Mouse (Mus musculus) liver, embryonic 13.5 days (tissue): ENCODE data around the gene Paqr8. TPM values are rescaled to one million over a fixed set of nuclear protein-coding genes. Genes with fewer than 3 reads are reported as not detected.
A peak's percentile ranks its signal among the peaks of the same experiment; 100 is the strongest.

Source experiments
- ATAC-seq: fragments of 200-750 bp; cut with Nextera tagmentation; 2 replicates; pipeline ENCODE4 v1.8.0; 2017; ENCODE audit warnings: low read depth, mild to moderate bottlenecking, moderate number of reproducible peaks, moderate library complexity
- DNase-seq: peaks from one replicate; pipeline ENCODE4 v3.0.0; 2022
- H3K27ac ChIP-seq: fragments of 300-500 bp; sonication (generic); 2 replicates; pipeline ENCODE4 v1.5.1; 2015; ENCODE audit warnings: moderate library complexity, mild to moderate bottlenecking, inconsistent platforms
- H3K27me3 ChIP-seq: fragments of 300-500 bp; sonication (generic); 2 replicates; pipeline ENCODE4 v1.6.1; 2015; ENCODE audit warnings: mild to moderate bottlenecking, inconsistent platforms
- H3K36me3 ChIP-seq: fragments of 300-500 bp; sonication (generic); 2 replicates; pipeline ENCODE4 v1.6.1; 2015; ENCODE audit warnings: mild to moderate bottlenecking, inconsistent platforms
- H3K4me1 ChIP-seq: fragments of 300-500 bp; sonication (generic); replicated peaks from 2 replicates; pipeline ENCODE4 v1.6.1; 2015; ENCODE audit warnings: inconsistent platforms
- H3K4me2 ChIP-seq: fragments of 300-500 bp; sonication (generic); 2 replicates; pipeline ENCODE4 v1.6.1; 2015; ENCODE audit warnings: inconsistent platforms, mild to moderate bottlenecking, moderate library complexity
- H3K4me3 ChIP-seq: fragments of 300-500 bp; sonication (generic); replicated peaks from 2 replicates; pipeline ENCODE4 v1.5.1; 2015; ENCODE audit warnings: mild to moderate bottlenecking, inconsistent platforms
- H3K9ac ChIP-seq: fragments of 300-500 bp; sonication (generic); 2 replicates; pipeline ENCODE4 v1.6.1; 2015; ENCODE audit warnings: mild to moderate bottlenecking, inconsistent platforms
- H3K9me3 ChIP-seq: fragments of 300-500 bp; sonication (generic); replicated peaks from 2 replicates; pipeline ENCODE4 v1.6.1; 2016; ENCODE audit warnings: inconsistent platforms
- WGBS: fragments of 180-500 bp; shearing (Covaris S2); methylation state at CpG from one replicate; pipeline ENCODE4 v1.1.7; 2015; ENCODE audit not compliant: insufficient replicate concordance; 5-methylcytosine and 5-hydroxymethylcytosine counted together
- polyA plus RNA-seq: library from polyadenylated mRNA; unstranded; fragments of >200 nt; fragmentation: Nextera tagmentation; extraction: Ambion mirVana; gene quantifications from 2 replicates; pipeline ENCODE4 v1.2.1, GENCODE M21; 2015

Gene Paqr8
- 0.44 and 0.48 TPM in 2 replicates for polyA plus RNA-seq

DNA sequence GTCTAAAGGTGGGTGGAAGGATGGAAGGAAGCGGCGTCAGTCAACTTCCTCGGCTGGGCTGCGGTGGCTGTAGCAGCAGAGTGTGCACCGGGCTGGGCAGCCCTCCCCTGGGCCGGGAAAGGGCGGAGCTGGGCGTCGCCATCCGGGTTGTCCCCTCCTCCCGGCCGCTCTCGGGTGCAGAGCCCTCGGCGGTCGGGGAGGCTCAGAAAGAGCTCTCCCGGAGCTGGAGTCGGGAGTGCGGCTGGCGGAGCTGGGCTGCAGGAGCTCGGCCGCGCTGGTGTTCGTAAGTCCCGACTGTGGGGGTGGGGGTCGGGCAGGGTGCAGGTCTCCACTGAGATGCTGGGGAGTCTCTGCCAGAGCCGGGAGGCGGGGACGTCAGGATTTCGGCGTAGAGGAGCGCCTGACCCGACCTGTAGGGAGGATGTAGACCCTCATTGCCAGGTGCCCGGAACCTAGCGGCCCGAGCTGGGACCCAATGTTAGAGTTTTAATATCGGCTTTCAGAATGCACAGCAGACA lies at the start of gene Paqr8:
Gene Paqr8 (plus strand): TSS at position 203 of the 518 bp plus-strand sequence.
- peaks cover 17% of the 10 kb centered on the region for H3K4me1 ChIP-seq
- DNase-seq: peak; percentile 61
- H3K4me2 ChIP-seq: peak within 1 kb of the TSS; percentile 87
- WGBS: under 1% methylated on average over 37 of the region's 37 CpGs
- peak; percentile 96 for ATAC-seq
- peak within 1 kb of the TSS; percentile 63 for H3K4me3 ChIP-seq
- no peaks in the 10 kb centered on the region for H3K9me3 ChIP-seq
- H3K27ac ChIP-seq: no peak within 1 kb of the TSS
- peaks cover 29% of the 10 kb centered on the region for H3K27me3 ChIP-seq
- peak within 1 kb of the TSS; percentile 56 for H3K9ac ChIP-seq
- no peaks in the 10 kb centered on the region for H3K36me3 ChIP-seq

DNA sequence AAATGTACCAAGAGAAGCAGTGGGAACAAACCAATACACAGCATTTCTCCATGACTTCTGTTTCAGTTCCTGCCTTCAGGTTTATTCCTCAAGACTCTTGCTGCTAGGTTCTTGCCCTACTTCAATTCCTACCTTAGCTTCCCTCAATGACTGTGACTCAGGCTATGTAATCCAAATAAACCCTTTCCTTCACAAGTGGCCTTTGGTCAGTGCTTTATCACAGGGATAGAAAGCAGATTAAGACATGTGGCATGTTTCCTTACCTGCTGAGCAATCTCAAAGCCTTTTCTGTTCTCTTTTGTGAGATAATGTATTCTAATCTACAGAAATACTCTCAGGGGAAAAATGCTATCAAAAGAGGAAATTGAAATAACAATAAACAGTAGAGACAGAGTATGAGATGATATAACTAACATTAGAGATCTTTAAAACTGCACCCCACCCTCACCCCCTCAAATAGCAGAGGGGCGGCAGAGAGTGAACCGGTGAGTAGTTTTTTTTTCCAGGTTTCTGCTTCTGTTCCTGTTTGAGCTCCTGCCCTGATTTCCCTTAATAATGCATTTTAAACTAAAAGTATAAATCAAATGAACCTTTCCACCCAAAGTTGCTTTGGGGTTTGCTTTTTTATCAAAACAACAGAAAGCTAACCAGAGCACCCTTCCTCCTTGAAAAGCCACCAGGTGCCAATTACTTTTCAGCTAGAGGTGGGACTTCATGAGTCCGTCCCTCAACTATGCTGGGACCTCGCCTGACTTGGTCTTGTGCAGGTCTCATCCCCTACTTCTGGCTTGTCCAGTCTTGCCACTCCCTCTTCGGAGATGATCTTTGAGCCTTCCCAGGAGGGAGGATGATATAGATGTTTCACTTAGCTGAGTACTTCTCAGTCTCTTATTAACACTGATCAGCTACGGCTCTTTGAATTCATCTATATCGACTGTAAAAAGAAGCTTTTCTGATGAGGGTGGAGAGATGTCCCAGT lies 33.2 kb upstream of the Paqr8 start:
- Histone ChIP-seq H3K9me3 (no peaks in the 10 kb centered on the region), H3K4me1 (no peaks in the 10 kb centered on the region), H3K4me2 (no peak overlapping the region), H3K27me3 (no peaks in the 10 kb centered on the region), H3K36me3 (no peaks in the 10 kb centered on the region), H3K27ac (no peak overlapping the region), H3K9ac (no peak overlapping the region), H3K4me3 (no peak overlapping the region)
- 69% methylated on average over 7 of the region's 7 CpGs for WGBS
- DNase-seq (no peak), ATAC-seq (no peak)

DNA sequence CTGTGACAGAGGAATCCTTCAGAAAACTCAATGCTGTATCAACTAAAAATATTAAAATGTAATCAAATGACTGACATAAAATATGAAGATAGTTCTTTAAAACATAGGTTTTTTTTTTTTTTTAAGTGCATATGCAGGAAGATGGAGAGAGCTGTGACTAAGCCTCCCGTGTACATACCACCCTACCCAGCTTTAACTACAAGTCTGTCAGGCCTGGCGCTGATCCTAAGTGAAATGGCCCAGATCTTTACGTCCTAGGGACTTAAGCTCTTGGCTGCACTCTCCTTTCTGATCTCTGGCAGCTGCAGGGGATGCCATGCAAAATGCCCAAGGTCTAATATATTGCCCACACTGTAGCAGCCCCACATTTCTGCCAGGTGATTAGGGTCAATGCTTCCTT lies 29.6 kb upstream of the Paqr8 start:
- no peaks in the 10 kb centered on the region for H3K36me3 ChIP-seq
- WGBS: 67% methylated on average over 3 of the region's 3 CpGs
- H3K9ac ChIP-seq: no peak overlapping the region
- DNase-seq (no peak), ATAC-seq (no peak)
- H3K9me3 ChIP-seq: no peaks in the 10 kb centered on the region
- H3K27ac ChIP-seq: no peak overlapping the region
- no peaks in the 10 kb centered on the region for H3K27me3 ChIP-seq
- H3K4me3 ChIP-seq: no peak overlapping the region
- no peak overlapping the region for H3K4me2 ChIP-seq
- H3K4me1 ChIP-seq: no peaks in the 10 kb centered on the region

DNA sequence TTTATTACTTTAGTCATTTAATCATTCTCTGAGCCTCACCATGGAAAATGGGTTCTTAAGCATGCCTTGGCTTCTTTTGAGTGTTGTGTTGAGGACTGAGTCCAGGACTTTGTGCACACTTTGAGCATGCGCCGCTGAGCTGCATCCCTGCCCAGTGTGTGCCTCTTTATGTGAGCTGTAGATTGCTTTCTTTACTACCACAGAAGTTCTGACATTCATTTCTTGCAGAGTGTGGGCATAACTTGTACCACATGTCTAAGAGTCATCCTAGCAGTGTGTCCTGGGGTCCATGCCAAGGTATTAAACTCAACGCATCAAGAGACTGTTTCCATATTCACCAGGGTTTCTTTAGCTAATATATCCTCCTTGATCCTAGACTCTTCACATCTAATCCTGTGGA lies 28.5 kb upstream of the Paqr8 start:
- WGBS: 80% methylated on average over 3 of the region's 3 CpGs
- ATAC-seq (no peak), DNase-seq (no peak)
- Histone ChIP-seq H3K4me1 (no peaks in the 10 kb centered on the region), H3K4me3 (no peak overlapping the region), H3K27ac (no peak overlapping the region), H3K9ac (no peak overlapping the region), H3K27me3 (no peaks in the 10 kb centered on the region), H3K4me2 (no peak overlapping the region), H3K9me3 (no peaks in the 10 kb centered on the region), H3K36me3 (no peaks in the 10 kb centered on the region)

DNA sequence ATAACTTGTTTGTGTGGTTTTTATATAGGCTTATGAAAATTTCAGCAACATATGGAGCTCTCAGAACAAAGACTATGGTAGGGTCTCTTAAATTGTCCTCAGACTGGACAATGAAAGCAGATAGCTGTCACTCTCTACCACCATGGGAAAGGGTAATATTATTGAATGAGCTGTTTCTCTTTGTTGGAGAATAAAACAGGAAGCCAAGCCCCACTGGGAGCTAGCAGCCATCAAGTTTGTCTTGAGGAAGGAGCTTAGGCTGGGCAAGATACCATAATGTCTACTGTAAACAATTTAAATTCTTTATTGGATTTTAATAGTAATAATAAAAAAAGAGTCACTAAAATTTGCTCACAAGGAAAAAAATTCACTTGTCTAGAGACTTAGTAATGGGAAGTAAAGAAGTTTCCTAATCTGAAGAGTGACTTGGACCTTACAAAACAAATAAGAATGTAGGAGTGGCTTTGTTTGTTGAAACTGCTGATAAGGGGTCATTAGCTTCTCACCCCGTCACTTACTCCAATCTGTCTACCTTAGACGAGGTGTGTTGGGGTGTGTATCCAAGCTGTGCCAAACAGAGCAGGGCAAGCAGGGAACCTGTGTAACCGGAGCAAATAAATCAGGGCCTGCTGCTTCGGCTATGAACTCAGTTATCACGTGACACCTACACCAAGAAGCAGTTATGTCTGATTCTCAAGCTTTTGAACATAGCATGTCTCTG lies 26.8 kb upstream of the Paqr8 start:
- H3K4me2 ChIP-seq: no peak overlapping the region
- no peak overlapping the region for H3K27ac ChIP-seq
- H3K4me1 ChIP-seq: no peaks in the 10 kb centered on the region
- H3K9ac ChIP-seq: no peak overlapping the region
- no peak overlapping the region for H3K4me3 ChIP-seq
- H3K27me3 ChIP-seq: no peaks in the 10 kb centered on the region
- DNase-seq (no peak), ATAC-seq (no peak)
- H3K36me3 ChIP-seq: no peaks in the 10 kb centered on the region
- 37% methylated on average over 5 of the region's 5 CpGs for WGBS
- no peaks in the 10 kb centered on the region for H3K9me3 ChIP-seq

DNA sequence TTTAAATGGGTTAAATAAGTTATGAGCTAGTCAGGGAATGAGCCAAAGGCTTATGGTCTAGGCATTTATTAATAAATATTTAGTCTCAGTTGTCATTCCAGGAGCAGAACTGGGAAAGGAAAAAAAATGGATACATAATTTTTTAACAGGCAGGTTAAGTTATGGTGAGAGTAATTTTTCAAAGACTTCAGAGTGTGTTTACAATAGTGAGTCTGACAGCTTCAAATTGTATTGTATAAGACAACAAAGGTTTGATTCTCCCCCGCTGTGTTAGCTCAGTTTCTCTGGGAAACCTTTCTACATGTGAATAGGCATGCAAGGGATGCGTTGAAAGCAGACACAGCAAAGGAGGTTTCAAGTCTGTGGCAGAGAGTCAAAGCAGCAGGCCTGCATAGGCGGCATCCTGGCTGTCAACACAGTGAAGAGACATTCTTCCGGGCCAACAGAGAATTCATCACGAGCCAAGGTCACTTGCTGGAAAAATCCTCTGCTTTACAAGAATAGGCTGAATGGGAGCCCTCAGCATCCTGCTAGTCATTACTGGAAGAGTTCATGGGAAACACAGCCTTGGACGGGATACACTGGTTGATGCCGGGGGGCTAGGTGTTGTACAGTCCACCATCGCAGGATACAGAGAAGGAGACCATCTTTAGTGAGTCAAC lies 23.0 kb upstream of the Paqr8 start:
- no peaks in the 10 kb centered on the region for H3K4me1 ChIP-seq
- 63% methylated on average over 8 of the region's 8 CpGs for WGBS
- no peak overlapping the region for H3K4me2 ChIP-seq
- no peaks in the 10 kb centered on the region for H3K9me3 ChIP-seq
- no peak overlapping the region for H3K4me3 ChIP-seq
- no peaks in the 10 kb centered on the region for H3K27me3 ChIP-seq
- ATAC-seq: no peak
- no peak overlapping the region for H3K27ac ChIP-seq
- DNase-seq: no peak
- H3K36me3 ChIP-seq: no peaks in the 10 kb centered on the region
- H3K9ac ChIP-seq: no peak overlapping the region

DNA sequence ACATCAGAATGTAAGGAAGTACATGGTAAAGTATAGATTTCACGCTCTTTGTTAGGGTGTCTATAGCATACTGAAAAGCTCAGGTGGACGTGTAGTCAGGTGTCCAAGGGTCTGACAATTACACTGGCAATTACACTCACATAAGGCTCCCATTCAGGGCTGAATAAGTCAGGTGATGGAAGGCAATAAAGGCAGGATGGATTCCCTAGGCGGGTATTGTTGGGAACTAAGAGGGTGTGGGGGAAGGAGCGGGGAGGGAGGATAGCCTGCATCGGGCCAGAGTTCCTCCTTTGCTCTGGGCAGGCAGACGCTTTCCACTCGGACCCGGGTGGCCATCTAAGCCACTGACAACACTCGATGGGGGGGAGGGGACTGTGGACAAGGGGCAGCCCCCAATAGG lies 22.4 kb upstream of the Paqr8 start:
- Histone ChIP-seq H3K4me2 (no peak overlapping the region), H3K27ac (no peak overlapping the region), H3K4me1 (no peaks in the 10 kb centered on the region), H3K9me3 (no peaks in the 10 kb centered on the region), H3K27me3 (no peaks in the 10 kb centered on the region), H3K4me3 (no peak overlapping the region), H3K9ac (no peak overlapping the region), H3K36me3 (no peaks in the 10 kb centered on the region)
- no peak for DNase-seq
- ATAC-seq: no peak
- 61% methylated on average over 9 of the region's 9 CpGs for WGBS

DNA sequence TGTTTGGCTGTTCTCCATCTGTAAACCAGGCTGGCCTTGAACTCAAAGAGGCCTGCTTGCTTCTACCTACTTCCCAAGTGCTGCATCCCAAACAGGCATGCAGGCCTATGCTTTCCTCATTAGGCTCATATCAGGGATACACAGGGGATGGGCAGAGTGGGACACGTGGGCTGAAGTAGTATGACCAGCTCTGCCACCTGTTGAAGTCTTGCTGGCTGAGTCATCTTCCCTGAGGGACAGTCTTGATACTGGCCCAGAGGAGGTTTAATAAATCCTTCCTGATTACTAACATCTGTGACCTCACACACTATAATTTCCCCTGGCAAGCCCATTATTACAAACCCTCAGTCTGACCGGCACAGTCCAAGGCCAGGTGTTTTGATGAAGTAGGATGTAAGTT lies 19.5 kb upstream of the Paqr8 start:
- Histone ChIP-seq H3K27me3 (no peaks in the 10 kb centered on the region), H3K4me3 (no peak overlapping the region), H3K4me1 (no peaks in the 10 kb centered on the region), H3K36me3 (no peaks in the 10 kb centered on the region), H3K27ac (no peak overlapping the region), H3K4me2 (no peak overlapping the region), H3K9me3 (no peaks in the 10 kb centered on the region), H3K9ac (no peak overlapping the region)
- no peak for ATAC-seq
- DNase-seq: no peak
- 51% methylated on average over 2 of the region's 2 CpGs for WGBS

DNA sequence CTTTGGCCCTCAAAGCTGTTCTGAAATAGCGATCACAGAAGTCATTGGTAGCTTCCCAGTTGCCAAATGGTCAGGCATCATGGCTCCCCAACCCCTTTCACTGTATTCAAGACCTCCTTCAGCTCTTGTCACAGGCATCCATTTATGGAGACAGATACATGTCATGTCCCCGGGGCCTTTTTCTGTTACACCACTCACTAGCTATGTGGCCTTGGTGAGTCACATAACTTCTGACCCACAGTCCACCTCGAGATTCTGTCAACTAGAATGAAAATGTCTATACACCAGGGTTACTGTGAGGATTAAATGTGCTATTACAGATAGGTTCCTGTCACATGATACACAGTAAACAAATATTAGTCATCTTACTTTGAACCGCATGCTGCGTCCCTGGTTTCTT lies 17.9 kb upstream of the Paqr8 start:
- Histone ChIP-seq H3K9ac (no peak overlapping the region), H3K27me3 (no peaks in the 10 kb centered on the region), H3K27ac (no peak overlapping the region), H3K4me3 (no peak overlapping the region), H3K36me3 (no peaks in the 10 kb centered on the region), H3K4me2 (no peak overlapping the region), H3K4me1 (no peaks in the 10 kb centered on the region), H3K9me3 (no peaks in the 10 kb centered on the region)
- 70% methylated on average over 5 of the region's 5 CpGs for WGBS
- ATAC-seq (no peak), DNase-seq (no peak)

DNA sequence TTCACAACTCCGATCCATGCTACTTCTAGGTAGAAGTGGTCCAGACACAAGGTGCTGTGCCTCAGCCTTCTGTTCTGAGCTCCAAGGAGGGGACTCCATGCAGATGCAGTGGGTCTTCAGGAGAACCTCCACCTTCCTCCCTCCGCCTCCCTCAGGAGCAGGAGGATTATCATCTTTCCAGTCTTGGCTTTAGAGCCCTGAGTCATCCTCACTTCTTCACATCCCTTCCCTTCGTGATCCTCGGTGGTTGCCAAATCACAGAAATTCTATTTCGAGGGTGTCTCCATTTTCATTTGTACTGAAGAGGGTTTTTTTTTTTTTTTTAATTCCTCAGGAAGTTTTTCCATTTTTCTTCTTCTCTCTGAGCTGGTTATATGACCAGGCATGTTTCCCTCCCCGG lies 16.3 kb upstream of the Paqr8 start:
- WGBS: 76% methylated on average over 6 of the region's 6 CpGs
- Histone ChIP-seq H3K4me2 (no peak overlapping the region), H3K9me3 (no peaks in the 10 kb centered on the region), H3K27ac (no peak overlapping the region), H3K9ac (no peak overlapping the region), H3K4me1 (no peaks in the 10 kb centered on the region), H3K27me3 (no peaks in the 10 kb centered on the region), H3K4me3 (no peak overlapping the region), H3K36me3 (no peaks in the 10 kb centered on the region)
- no peak for DNase-seq
- ATAC-seq: no peak

DNA sequence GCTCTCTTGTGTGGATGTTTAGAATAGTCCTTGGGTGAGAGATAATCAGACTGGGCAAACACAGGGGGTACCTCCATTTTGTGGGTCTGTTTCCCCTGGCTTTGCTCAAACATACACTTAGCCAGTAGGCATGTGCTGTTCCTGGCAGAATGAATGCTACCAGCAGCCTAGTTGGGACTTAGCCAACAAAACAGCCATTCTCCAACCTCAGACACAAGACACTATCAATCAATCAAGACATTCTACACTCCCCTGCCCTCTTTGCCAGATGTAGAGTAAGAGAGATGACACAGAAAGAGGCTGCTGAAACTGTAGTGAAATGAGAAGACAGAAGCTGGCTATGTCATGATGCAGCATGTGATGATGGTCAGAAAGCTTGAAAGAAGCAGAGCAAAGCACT lies 13.1 kb upstream of the Paqr8 start:
- Histone ChIP-seq H3K9me3 (no peaks in the 10 kb centered on the region), H3K4me3 (no peak overlapping the region), H3K27me3 (no peaks in the 10 kb centered on the region), H3K9ac (no peak overlapping the region), H3K4me1 (no peaks in the 10 kb centered on the region), H3K4me2 (no peak overlapping the region), H3K36me3 (no peaks in the 10 kb centered on the region), H3K27ac (no peak overlapping the region)
- DNase-seq: no peak
- ATAC-seq: no peak
